Mouse (Mus musculus): ENCODE measurements at regions not wholly inside any gene's neighbourhood (a gene's known extent, or its start where the extent isn't known, plus 50 kb on each side); places are given as distances from the start of the nearest gene placed in this dataset.

DNA sequence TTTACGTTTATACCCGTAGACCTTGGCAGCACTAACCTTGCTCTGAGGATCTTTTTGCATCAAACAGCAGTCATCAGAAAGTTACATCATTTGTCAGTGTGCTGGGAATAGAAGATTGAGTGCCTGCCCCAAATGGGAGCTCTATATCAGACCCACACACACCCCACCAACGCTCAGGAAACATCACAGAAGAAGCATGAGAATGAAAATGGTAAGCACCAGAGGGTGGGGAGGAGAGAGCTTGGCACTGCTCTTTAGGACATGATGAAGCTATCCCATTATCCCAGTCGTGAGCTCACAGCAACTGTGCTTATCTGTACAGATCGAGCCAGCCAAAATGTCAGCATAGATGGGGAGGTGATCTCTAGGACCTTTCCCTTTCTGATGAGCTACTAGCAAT lies 172.5 kb upstream of the Castor2 start:
- WGBS: 85% methylated on average over 5 of the region's 5 CpGs

GRCm38 (mm10) chr5:133925184-133925900 lies 174.2 kb upstream of the Castor2 start:
- no peak overlapping the region for H3K27ac ChIP-seq (replicated peaks)
- H3K4me3 ChIP-seq: no peak overlapping the region
- ATAC-seq (ENCODE audit: low FRiP score, low read depth): no peak
- 52% methylated on average over 5 of the region's 5 CpGs for WGBS
- no peak overlapping the region for H3K9ac ChIP-seq (replicated peaks)
- H3K27me3 ChIP-seq: no peaks in the 10 kb centered on the region; the same call in 1 of the 2 replicates
- no peaks in the 10 kb centered on the region for H3K9me3 ChIP-seq
- H3K36me3 ChIP-seq: no peaks in the 10 kb centered on the region
- no peaks in the 10 kb centered on the region for H3K4me1 ChIP-seq
- H3K4me2 ChIP-seq (replicated peaks): no peak overlapping the region

More for the DNA sequence above, 172.5 kb upstream of the Castor2 start:
- Histone ChIP-seq H3K9ac (replicated peaks) (no peak overlapping the region), H3K27ac (replicated peaks) (no peak overlapping the region), H3K9me3 (no peaks in the 10 kb centered on the region), H3K27me3 (no peaks in the 10 kb centered on the region; the same call in 1 of the 2 replicates), H3K4me1 (no peaks in the 10 kb centered on the region), H3K36me3 (no peaks in the 10 kb centered on the region), H3K4me3 (no peak overlapping the region), H3K4me2 (replicated peaks) (no peak overlapping the region)
- no peak for ATAC-seq (ENCODE audit: low FRiP score, low read depth)

- H3K27ac ChIP-seq (replicated peaks): no peak overlapping the region
- H3K36me3 ChIP-seq: no peaks in the 10 kb centered on the region
- H3K27me3 ChIP-seq: no peaks in the 10 kb centered on the region
- no peak overlapping the region for H3K9ac ChIP-seq (replicated peaks)
- 85% methylated on average over 1 of the region's 1 CpGs for WGBS
- H3K4me2 ChIP-seq (replicated peaks): no peak overlapping the region
- no peaks in the 10 kb centered on the region for H3K4me1 ChIP-seq
- H3K4me3 ChIP-seq: no peak overlapping the region
- H3K9me3 ChIP-seq: no peaks in the 10 kb centered on the region
- no peak for ATAC-seq (ENCODE audit: low FRiP score, low read depth)
Measured at GRCm38 (mm10) chr5:133922181-133922580, 177.3 kb upstream of the Castor2 start.

DNA sequence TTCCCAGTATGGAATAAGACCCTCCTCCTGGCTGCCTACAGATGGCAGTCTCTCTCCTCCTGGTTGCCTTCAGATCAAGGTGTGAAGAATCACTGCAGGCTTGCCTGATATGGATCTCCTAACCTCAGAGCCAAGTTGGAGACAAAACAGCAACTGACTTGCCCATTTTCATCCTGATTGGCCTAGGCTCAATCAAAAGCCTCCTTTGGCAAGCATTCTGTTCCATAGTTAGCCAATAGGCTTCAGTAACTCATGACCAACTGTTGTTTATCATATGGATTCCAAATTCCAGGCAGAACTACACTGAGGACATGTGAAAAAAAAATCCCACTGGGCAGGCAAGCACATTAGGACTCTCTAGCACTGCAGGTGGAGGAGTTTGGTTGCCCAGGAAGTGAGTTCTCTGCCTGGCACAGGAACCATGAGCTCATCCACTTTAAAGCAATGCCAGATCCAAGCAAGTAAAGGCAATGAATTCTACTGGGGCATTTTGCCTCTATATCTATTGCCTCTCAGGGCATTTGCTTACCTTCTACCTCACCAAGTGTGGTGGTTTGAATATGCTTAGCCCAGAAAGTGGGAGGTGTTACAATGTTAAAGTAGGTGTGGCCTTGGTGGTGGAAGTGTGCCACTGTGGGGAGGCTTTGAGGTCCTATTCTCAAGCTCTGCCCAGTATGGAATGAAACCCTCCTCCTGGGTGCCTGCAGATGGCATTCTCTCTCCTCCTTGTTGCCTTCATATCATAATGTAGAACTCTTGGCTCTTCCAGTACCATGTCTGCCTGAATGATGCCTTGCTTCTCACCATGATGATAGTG lies 183.6 kb upstream of the Castor2 start:
- H3K4me2 ChIP-seq (replicated peaks): no peak overlapping the region
- no peaks in the 10 kb centered on the region for H3K36me3 ChIP-seq
- H3K4me3 ChIP-seq: no peak overlapping the region
- ATAC-seq (ENCODE audit: low FRiP score, low read depth): no peak
- H3K9ac ChIP-seq (replicated peaks): no peak overlapping the region
- H3K27me3 ChIP-seq: no peaks in the 10 kb centered on the region
- no peaks in the 10 kb centered on the region for H3K4me1 ChIP-seq
- H3K27ac ChIP-seq (replicated peaks): no peak overlapping the region
- no peaks in the 10 kb centered on the region for H3K9me3 ChIP-seq

DNA sequence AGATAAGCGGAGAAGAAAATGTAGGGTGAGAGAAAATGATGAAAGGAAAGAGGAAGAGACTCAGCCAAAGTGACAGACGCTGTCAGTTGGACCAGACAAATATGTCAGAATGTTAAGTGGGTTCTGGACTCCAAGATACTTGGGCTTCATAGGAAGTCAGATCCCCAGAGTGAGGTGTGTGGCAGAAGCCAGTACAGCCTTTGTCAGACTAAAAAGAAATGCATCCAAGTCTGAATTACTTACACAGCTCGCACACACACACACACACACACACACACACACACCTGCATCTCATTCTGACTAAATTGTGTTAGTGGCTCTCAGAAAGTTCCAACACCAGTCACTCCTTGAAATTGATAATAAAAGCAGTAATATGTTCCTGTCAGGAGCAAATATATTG lies 192.1 kb upstream of the Castor2 start:
- Histone ChIP-seq H3K36me3 (no peaks in the 10 kb centered on the region), H3K27ac (replicated peaks) (no peak overlapping the region), H3K9me3 (peaks cover 6% of the 10 kb centered on the region), H3K27me3 (no peaks in the 10 kb centered on the region), H3K9ac (replicated peaks) (no peak overlapping the region), H3K4me2 (replicated peaks) (no peak overlapping the region), H3K4me3 (no peak overlapping the region), H3K4me1 (no peaks in the 10 kb centered on the region)
- ATAC-seq (ENCODE audit: low FRiP score, low read depth): no peak
- WGBS: 96% methylated on average over 3 of the region's 3 CpGs

DNA sequence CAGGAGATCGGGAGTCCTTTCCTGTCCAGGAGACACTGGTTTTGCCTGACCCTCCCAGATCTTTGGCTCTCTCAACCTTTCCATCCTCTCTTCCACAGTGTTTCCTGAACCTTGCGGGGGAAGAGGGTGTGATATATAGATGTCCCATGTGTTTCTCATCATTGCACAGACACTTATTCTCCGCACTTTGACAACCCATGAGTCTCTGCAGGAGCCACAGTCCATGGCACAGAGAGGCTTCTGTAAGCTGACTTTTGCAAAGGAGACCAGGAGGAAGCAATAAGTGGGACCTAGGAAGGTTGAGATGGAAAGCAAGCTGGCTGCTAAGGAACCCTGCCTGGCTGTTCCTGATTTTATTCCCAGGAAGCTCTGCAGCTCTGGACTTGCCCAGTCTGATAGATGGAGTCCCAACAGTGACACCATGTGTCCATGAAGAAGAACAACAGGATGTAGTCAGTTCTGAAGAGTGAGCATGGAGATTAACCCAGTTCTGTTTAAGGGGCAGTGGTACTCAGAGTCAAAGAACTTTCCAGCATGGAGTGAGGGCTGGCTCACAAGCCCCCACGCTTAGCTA lies 201.4 kb upstream of the Castor2 start:
- H3K9me3 ChIP-seq: no peaks in the 10 kb centered on the region
- no peak overlapping the region for H3K9ac ChIP-seq (replicated peaks)
- no peaks in the 10 kb centered on the region for H3K4me1 ChIP-seq
- no peak overlapping the region for H3K4me3 ChIP-seq
- no peak overlapping the region for H3K4me2 ChIP-seq (replicated peaks)
- H3K36me3 ChIP-seq: no peaks in the 10 kb centered on the region
- WGBS: 79% methylated on average over 4 of the region's 4 CpGs
- peak; percentile 49; the same call in 1 of the 2 replicates for ATAC-seq (ENCODE audit: low FRiP score, low read depth)
- H3K27me3 ChIP-seq: peaks cover 11% of the 10 kb centered on the region; the same call in 1 of the 2 replicates
- no peak overlapping the region for H3K27ac ChIP-seq (replicated peaks)

DNA sequence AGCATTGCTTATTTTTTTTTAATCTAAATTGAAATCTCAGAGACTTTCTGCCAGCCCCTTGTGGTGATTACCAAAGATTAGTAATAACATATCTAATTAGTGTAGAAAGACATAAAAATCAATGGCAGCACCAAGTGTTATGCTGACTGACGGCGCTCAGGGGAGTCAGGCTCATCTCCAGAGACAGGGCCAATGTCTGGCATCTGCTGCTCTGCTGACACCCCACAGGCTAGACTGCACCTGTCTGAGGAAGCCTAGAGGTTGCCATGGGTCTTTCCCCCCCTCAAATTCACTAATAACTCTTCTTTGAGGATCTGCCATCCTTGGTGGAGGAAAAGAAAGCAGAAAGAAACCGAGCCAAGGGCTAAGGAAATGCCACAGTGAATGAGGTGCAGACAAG lies 208.8 kb upstream of the Castor2 start:
- Histone ChIP-seq H3K36me3 (no peaks in the 10 kb centered on the region), H3K9ac (replicated peaks) (no peak overlapping the region), H3K4me1 (peaks cover under 1% of the 10 kb centered on the region; the same call in 1 of the 2 replicates), H3K27ac (replicated peaks) (no peak overlapping the region), H3K27me3 (peaks cover 9% of the 10 kb centered on the region; the same call in 1 of the 2 replicates), H3K4me3 (no peak overlapping the region), H3K4me2 (replicated peaks) (no peak overlapping the region), H3K9me3 (no peaks in the 10 kb centered on the region)
- 76% methylated on average over 3 of the region's 3 CpGs for WGBS
- no peak for ATAC-seq (ENCODE audit: low FRiP score, low read depth)

- no peaks in the 10 kb centered on the region for H3K36me3 ChIP-seq
- H3K27ac ChIP-seq (replicated peaks): no peak overlapping the region
- no peaks in the 10 kb centered on the region for H3K9me3 ChIP-seq
- H3K27me3 ChIP-seq: peaks cover 5% of the 10 kb centered on the region; the same call in 1 of the 2 replicates
- WGBS: 83% methylated on average over 8 of the region's 8 CpGs
- peaks cover 9% of the 10 kb centered on the region for H3K4me1 ChIP-seq
- no peak overlapping the region for H3K4me3 ChIP-seq
- H3K4me2 ChIP-seq (replicated peaks): no peak overlapping the region
- ATAC-seq (ENCODE audit: low FRiP score, low read depth): no peak
- no peak overlapping the region for H3K9ac ChIP-seq (replicated peaks)
Measured at GRCm38 (mm10) chr5:133889841-133890240, 209.7 kb upstream of the Castor2 start.

GRCm38 (mm10) chr5:133885507-133885906 lies 214.0 kb upstream of the Castor2 start:
- Histone ChIP-seq H3K9me3 (no peaks in the 10 kb centered on the region), H3K4me1 (peaks cover 17% of the 10 kb centered on the region), H3K4me3 (no peak overlapping the region), H3K9ac (replicated peaks) (no peak overlapping the region), H3K27me3 (peaks cover 9% of the 10 kb centered on the region; the same call in 1 of the 2 replicates), H3K4me2 (replicated peaks) (no peak overlapping the region), H3K36me3 (no peaks in the 10 kb centered on the region), H3K27ac (replicated peaks) (peak overlapping the region; percentile 71)
- WGBS: 86% methylated on average over 5 of the region's 5 CpGs
- ATAC-seq (ENCODE audit: low FRiP score, low read depth): no peak

- H3K9me3 ChIP-seq: no peaks in the 10 kb centered on the region
- no peak overlapping the region for H3K9ac ChIP-seq (replicated peaks)
- no peak overlapping the region for H3K4me3 ChIP-seq
- H3K27ac ChIP-seq (replicated peaks): peak overlapping the region; percentile 71
- no peaks in the 10 kb centered on the region for H3K36me3 ChIP-seq
- H3K4me2 ChIP-seq (replicated peaks): no peak overlapping the region
- H3K27me3 ChIP-seq: peaks cover 9% of the 10 kb centered on the region; the same call in 1 of the 2 replicates
- H3K4me1 ChIP-seq: peaks cover 17% of the 10 kb centered on the region
- peak; percentile 93 for ATAC-seq (ENCODE audit: low FRiP score, low read depth)
- 7% methylated on average over 6 of the region's 6 CpGs for WGBS
Measured at GRCm38 (mm10) chr5:133885016-133885415, 214.5 kb upstream of the Castor2 start.

DNA sequence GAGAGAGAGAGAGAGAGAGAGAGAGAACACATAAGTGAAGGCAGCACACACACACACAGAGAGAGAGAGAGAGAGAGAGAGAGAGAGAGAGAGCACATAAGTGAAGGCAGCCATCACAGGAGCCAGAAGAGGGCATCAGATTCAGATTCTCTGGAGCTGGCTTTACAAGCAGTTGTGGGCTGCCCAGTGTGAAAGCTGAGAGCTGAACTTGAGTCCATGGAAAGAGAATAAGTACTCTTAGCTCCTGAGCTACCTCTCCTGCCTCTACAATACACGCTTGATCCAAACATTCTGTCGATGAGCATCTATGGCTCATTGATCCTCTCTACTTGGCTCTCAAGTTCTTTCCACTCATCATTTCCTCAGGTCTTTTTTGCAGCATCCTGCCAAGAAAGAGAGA lies 214.9 kb upstream of the Castor2 start:
- H3K4me2 ChIP-seq (replicated peaks): no peak overlapping the region
- peak overlapping the region; percentile 71 for H3K27ac ChIP-seq (replicated peaks)

DNA sequence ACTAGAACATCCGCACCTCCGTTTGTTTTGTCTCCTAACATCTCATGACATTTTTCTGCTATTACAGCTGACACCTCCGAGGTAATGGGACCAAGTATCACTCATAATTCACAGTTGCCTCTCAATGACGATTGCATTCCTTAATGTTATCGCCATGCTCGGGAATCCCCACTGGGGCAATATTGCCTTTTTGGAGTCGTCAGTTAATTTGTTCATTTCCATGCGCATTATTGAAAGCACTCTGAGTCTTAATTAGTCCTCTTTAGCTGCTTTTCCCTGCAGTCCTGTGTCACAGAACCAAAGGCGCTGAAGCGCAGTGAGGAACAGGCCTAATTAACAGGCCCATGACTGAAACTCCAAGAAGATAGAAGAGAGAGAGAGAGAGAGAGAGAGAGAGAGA lies 255.0 kb upstream of the Castor2 start:
- Histone ChIP-seq H3K4me1 (peaks cover 8% of the 10 kb centered on the region; the same call in 1 of the 2 replicates), H3K9ac (replicated peaks) (no peak overlapping the region), H3K4me3 (no peak overlapping the region), H3K9me3 (no peaks in the 10 kb centered on the region), H3K27me3 (peaks cover 3% of the 10 kb centered on the region; the same call in 1 of the 2 replicates), H3K4me2 (replicated peaks) (no peak overlapping the region), H3K27ac (replicated peaks) (no peak overlapping the region), H3K36me3 (no peaks in the 10 kb centered on the region)
- 47% methylated on average over 10 of the region's 10 CpGs for WGBS
- ATAC-seq (ENCODE audit: low FRiP score, low read depth): no peak

More for the DNA sequence above, 214.9 kb upstream of the Castor2 start:
- no peaks in the 10 kb centered on the region for H3K36me3 ChIP-seq
- H3K9me3 ChIP-seq: no peaks in the 10 kb centered on the region
- ATAC-seq (ENCODE audit: low FRiP score, low read depth): peak; percentile 38; the same call in 1 of the 2 replicates
- peaks cover 9% of the 10 kb centered on the region; the same call in 1 of the 2 replicates for H3K27me3 ChIP-seq
- 18% methylated on average over 2 of the region's 2 CpGs for WGBS
- H3K4me1 ChIP-seq: peaks cover 17% of the 10 kb centered on the region
- H3K9ac ChIP-seq (replicated peaks): no peak overlapping the region
- no peak overlapping the region for H3K4me3 ChIP-seq

Measured in midbrain, embryonic 12.5 days (tissue).